Mouse (Mus musculus) MEL-GATA-1-ER (cell line): ENCODE results near the gene Kcnh7.
A peak's percentile ranks its signal among the peaks of the same experiment; 100 is the strongest.
"Not testable (repeated sequence)": the region's sequence is repeated elsewhere in the genome, so short reads cannot be mapped to it uniquely, and the experiment has no call there.

Experiments
- DNase-seq: peaks from one replicate; pipeline ENCODE4 v3.0.0-alpha.2; 2012; ENCODE audit warnings: low read depth; ENCODE audit errors: extremely low read depth

Kcnh7 gene

DNA sequence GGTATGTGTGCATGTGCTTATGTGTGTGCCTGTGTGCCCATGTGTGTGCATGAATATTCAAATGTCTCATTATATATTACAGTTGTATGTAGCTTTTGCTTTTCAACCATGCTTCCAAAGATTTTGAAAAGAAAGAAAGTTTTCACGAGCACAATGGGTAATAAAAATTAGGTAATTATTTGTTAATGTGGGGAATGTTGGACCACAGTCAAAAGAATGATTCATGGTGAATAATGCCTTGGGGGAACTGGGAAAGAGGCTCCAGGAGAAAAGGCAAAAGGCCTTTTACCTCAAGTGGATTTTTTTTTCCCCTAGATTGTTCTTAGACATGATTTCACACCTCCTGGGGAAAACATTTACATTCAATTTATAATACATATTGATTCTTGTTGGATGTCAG, 458.1 kb downstream of the Kcnh7 start:
- DNase-seq: no peak

DNA sequence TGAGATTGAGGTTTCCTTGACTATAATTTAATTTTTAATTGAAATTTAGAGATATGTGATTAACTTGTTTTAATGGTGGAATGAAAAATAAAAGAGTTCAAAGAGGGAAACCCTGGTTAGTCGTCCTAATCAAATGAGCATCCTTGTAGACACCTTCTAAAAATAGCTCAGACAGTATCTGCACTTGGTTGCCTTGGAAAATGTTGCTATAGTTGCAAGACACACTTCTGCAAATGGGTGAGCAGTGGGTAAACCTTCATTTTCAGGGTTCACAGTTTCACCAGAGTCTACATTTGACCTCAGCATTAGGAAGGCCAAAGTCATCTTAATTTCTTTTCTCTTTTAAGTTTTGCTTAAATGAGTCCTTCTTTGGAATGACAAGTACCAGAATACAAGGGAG, 465.7 kb downstream of the Kcnh7 start:
- no peak for DNase-seq

DNA sequence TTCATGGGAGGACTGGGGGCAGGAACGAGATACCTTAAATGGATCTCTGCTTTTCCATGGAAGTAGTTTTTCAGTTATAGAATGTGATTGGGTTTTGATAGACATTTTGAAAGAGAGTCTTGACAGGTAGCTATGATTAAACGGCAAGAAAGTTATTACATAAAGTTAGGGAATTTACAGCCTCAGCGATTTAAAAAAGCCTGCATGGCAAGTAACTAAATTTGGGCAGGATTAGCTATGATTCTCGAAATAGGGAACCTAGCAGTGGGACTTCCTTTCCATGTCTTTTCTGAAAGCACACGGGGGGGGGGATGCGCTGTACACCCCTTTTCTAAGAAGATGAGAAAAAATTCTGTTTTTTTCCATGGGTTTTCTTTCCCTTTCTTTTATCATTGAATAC, 466.8 kb downstream of the Kcnh7 start:
- DNase-seq: no peak

DNA sequence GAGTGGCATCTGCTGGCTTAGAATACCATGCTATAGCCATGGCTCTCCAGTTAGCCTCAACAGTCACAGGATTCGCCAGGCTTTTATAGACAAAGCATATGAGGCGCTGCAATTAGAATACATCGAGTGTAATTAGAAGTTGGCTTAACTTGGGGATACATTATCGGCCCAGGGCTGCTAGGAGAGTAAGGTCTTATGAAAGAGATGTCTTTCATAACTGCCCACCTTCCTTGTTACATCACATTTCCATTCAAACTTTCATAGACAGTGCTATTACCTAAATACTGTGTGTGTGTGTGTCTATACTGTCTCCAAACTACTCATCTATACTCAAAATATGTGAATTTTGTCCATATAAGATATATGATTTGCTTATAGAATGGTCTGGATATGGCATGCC, 468.8 kb downstream of the Kcnh7 start:
- no peak for DNase-seq

DNA sequence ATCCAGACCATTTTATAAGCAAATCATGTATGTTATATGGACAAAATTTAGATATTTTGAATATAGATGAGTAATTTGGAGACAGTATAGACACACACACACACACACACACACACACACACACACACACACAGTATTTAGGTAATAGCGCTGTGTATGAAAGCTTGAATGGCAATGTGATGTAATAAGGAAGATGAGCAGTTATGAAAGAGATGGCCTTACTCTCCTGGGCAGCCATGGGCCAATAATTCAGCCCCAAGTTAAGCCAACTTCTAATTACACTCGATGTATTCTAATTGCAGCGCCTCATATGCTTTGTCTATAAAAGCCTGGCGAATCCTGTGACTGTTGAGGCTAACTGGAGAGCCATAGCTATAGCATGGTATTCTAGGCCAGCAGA, 469.7 kb downstream of the Kcnh7 start:
- DNase-seq: not testable (repeated sequence)

DNA sequence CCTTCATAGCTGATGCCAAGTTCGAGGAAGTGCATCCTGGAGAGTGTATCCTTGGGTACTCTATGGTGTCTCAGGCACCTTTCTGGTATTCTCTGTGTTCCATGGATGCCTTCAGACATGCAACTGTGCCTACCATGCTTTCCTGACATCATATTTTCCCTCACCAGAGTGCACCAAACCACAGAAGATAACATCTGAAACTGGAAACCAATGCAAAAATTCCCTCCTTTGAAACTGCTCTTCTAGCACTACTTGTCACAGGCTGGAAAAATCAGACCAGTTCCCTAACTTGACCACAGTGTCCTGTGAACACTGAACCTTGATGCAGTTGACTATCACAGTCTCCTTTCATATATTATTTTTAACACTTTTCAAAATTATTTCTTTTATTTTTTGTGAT, 474.5 kb downstream of the Kcnh7 start:
- no peak for DNase-seq

DNA sequence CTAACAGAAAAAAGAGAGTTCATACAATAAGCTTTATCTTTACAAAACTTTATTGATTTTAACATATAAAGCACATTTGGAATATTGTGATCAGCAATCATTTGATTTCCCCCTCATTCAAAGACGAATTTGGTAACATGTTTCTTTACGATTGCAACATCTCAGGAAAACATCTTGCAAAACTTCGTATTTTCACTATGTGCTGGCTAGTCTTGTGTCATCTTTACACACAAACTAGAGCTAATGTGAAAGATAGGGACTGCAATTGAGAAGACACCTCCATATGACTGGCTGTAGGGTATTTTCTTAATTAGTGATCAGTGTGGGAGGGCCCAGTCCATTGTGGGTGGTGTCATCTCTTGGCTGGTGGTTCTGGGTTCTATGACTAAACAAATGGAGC, 477.8 kb downstream of the Kcnh7 start:
- DNase-seq: no peak

DNA sequence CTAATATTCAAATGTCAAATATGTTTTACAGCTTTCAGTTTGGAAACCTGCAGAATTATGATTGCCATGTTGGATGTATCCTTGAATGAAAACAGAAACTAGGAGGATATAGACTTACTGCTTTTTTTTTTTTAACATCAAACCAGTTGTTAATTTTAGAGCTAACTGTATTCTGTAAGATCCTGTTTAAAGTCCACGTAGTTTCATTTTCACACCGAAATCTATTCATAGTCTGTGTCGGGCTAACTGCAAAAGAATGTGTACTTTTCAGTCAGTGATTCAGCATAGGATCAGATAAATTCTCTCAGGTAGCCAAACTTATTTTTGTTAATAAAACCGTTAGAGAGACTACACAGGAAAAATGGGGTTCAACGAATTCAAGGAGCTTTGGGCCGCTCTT, 498.2 kb downstream of the Kcnh7 start:
- DNase-seq: no peak

DNA sequence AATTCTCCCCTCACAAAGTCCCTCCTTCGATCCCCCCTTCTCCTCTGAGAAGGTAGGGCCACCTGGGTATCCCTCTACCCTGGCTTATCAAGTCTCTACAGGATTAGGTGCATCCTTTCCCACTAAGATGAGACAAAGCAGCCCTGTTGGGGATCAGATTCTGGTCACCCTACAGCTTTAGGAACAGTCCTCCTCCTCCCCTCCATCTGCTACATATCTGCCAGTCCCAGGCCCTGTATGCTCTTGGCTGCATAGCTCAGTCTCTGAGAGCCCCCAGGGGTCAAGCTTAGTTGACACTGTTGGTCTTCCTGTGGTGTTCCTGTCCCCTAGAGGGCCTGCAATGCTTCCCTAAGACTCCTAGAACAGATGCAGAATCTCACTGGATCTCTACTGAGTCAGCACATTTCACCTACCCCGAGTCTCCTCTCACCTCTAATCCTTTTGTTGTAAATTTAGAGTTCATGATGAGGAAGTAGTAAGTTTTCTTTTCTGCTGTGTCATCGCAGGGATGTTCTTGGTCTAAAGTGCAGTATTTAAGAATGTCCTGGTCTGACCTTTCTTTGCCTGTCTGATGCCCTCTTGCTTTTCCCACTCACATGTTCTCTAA, 499.0 kb downstream of the Kcnh7 start:
- peak; percentile 48 for DNase-seq

DNA sequence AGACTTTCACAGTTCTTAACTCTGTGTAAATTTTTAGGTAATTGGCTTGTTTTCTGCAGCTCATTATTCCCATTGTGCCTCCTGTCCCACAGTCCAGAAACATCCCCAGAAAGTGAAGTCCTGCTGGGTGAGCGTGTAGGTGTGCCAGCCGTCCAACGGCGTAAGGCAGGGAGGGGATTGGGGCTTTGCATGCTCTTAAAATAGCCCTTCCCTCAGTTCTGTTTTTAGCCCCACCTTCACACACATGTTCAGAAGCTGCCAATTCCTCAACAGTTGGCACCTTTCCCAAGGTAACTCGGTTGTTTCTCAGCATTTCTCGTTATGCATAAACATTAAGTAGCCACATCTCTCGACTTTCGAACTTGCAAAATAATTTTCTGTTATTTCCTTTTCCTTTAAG, 502.4 kb downstream of the Kcnh7 start:
- no peak for DNase-seq

DNA sequence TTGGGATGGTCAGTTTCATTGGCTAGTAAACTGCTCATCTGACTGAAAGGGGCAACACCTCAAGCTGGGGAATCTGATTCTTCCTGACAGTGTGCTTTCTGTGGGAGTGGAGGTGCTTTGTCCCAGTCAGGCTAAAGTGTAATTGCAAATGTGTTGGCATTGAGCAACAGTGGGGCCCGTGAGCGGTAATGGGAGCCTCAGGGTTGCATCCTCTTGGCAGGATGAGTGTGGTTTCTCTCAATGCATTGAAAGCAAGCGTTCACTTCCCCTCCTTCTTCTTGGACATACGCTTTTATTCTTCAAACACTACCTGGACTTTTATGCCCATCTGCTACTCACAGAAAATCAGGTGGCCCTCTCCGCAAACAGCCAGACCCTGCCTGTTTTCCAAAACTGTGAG, 511.3 kb downstream of the Kcnh7 start:
- DNase-seq: no peak

DNA sequence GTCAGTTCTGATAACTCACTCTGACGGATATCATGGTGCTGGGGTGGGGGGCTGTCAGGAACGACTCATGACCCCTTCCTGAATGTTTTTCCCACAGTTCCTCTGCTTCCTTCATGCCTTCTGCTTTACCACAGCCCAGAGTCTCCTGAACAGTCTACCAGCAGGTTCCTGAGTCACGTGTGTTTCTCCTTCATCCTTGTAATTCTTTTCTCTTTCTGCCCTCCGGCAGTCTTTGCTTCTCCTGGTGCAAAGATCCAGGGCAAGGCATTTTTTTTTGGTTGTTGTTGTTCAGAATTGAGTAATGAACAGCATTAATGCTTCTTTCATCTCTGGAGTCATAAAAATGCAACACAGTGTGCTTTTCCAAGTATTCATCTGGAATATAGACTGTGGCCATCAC, 513.3 kb downstream of the Kcnh7 start:
- DNase-seq: no peak

DNA sequence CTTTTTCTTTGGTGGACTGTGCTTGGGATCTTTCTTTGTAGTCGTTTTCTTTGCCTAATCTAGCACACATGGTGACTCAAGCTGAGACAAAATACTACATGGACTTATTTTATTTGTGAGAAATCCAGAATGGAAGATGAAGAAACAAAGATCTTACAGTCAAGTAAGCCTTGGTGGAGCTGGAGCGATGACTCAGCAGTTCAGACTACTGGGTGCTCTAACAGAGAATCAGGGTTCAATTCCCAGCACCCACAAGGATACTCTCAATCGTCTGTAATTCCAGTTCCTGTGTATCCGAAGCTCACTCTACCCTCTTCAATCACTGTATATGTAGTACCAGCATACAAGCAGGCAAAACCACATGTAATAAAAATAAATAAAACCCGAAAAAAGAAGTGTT, 513.8 kb downstream of the Kcnh7 start:
- DNase-seq: no peak

DNA sequence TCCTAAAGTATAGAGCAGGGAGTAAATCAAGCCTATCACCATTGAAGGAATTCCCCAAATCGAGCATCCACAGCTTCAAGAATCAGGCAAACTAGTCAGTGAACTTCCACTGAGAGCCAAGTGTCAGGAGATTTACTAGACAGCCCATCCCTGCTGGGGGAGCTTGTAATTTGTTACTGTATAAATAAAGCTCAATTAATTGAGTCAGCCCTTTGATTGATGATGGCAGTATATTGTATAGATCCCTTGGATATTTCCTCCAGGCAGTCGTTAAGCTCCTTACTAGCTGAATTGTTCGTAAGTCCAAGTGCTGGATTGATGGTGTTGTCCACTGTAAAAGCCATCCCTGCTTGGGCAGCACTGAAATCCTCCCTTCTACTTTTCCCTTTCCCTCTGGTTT, 514.2 kb downstream of the Kcnh7 start:
- DNase-seq: no peak

DNA sequence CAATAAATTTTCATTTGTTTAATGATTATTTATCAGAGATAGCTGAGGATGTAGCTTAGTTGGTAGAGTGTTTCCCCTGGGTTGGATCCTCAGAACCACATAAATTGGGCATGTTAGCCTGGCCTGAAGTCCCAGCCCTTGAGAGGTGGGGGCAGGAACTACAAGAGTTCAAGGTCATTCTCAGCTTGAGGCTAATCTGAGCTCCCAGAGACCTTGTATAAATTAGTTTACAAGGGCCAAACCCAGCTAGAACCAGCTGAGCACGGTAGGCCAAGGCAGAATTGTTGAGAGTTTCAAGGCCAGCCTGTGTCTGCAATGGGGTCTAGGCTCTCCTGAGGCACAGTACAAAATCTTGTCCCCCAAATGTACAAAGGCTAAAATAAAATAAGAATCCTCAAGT, 518.6 kb downstream of the Kcnh7 start:
- DNase-seq: no peak

DNA sequence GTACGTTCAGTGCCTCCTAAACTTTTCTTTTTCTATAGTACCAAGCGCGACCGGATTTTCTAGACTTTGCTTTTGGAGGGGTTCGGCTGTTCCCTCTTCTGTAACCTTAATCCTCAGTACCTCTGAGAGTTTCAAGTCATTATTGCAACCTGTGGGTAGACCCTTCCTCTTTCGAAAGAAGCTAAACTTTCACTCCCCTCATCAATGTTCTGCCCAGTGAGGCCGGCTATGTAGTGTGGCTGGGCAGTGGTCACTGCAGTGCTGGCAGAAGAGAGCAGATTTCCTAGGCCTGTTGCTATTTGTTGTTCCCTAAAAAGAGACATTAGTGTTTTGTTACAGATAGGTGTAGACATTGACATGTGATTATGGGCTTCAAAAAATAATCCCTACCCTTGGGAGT, 519.2 kb downstream of the Kcnh7 start:
- no peak for DNase-seq

DNA sequence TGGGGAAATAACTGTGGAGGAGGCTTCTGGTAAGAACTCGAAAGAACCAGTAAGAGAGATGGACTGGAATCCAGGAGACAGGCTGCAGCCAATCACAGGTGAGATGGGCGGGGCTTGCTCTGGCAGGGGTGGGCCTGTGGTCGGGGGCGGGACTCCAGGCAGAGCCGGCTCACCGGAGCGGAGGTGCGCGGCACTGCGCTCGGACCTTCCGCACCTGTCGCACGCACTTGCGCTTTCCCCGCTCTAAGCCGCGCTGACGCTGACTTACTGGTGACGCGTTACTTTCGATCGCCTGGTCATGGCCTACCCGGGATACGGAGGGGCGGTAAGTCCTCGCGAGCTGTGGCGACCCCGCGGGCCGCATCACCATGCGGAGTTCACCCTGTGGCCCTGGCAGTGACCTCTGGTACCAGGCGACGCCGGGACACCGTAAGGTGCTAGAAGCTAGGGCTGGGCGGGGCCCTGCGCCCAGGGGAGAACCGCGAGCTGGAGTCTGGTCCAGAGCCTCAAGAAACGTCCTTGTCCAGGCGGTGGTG, 519.9 kb downstream of the Kcnh7 start, which contains the start of gene Gca:
Gene Gca (plus strand): TSS at position 151 of the 536 bp plus-strand sequence.
- peak; percentile 87 for DNase-seq

DNA sequence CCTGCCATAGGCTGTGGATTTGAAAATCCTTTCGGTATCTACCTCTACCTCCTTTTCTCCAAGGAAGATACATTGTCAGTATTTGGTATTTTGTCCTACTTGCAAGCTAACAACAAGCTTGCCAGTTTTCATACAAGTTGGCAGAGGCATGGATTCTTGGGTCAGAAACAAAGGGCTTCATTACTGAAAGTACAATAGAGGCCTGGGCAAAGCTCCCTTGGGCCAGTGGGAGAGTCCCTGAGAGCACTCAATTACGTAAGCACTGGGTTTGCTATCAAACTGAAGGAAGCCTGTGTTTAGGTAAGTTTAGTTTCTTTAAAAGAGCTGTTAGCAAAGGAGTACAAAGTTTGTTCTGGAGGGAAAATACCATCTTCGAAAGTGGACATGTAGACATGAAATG, 521.5 kb downstream of the Kcnh7 start:
- no peak for DNase-seq

DNA sequence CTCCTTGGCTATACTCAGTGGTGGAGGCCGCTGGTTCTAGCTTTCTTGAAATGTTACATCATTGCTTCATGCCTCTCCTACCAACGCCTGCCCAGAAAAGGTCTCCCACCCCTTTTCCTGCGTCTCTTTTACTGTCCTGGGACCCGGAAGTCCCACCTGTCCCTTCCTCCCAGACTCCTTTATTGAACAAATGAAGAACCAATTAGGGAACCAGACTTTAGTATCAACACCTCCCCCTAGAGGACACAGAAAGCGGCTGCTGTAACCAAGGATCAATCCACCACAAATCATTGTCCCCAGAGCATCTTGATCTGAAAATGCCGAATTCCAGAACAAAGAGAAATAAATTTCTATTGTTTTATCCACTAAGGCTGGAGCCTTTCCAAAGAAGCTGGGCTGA, 523.5 kb downstream of the Kcnh7 start:
- DNase-seq: no peak

DNA sequence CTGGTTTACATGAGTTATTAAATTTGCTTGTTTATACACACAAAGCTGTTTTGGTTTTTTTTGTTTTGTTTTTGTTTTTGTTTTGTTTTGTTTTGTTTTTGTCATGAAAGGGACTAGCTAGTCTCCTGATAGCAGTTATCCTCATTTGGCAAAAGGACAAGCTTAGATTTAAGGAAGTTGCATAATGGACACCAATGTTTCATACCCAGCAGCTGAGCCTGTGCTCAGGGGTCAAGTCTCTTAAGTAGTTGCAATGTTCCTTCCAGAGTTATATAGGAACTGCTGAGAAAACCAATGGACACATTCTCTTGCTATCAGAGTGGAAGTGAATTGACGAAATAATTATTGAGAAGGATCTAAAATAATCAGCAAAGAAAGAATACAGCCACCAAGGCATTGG, 528.0 kb downstream of the Kcnh7 start:
- no peak for DNase-seq

DNA sequence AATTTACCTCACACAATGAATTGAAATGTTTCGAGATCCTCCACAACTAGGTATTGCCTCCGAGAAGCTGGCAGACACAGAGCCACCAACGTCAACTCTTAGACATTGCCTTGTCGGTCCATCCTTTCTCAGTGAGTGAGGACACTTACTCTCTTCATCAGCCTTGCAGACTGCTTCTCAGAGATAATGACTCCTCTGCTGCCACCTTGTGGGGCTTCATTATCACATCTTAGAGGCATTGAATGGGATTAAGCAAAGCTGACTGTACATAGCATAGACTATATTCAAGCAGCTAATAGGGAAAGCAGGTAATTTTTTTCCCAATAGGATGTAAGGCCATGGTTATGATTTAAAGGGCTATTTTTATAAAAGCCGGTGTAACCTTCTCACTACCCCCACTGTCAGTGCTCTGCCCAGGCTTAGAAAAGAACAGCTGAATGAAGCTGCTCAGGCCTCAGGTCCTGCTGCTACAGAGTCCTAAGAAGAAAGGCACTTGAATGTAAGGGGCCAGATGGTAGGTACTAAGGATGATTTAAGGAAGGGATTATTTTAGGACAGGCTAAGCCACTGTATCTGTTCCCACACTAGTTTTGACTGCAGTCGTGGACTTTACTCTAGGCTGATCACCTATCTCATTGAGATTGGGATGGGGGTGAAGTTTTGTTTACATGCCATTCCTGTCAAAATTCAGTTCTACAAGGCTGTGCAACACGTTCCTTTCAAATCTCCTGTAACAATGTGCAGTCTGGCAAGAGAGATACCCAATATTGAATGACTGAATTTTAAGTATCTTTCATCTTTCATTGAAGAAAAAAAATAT, 529.4 kb downstream of the Kcnh7 start:
- no peak for DNase-seq

DNA sequence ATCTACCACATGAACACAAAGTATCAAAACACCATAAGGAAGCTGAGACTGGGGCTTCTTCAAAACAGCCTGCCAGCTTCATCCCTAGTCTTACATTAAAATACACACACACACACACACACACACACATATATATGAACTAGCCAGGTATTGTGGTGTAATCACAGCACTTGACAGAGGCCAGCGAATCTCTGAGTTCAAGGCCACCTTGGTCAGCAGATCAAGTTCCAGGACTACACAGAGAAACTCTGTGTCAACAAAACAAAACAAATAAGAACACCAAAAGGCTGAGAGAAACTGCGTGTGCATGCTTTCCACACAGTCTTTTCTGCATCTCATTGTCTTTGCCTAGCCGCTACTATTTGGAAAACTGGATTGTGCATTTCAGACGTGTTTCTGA, 531.6 kb downstream of the Kcnh7 start:
- no peak for DNase-seq

DNA sequence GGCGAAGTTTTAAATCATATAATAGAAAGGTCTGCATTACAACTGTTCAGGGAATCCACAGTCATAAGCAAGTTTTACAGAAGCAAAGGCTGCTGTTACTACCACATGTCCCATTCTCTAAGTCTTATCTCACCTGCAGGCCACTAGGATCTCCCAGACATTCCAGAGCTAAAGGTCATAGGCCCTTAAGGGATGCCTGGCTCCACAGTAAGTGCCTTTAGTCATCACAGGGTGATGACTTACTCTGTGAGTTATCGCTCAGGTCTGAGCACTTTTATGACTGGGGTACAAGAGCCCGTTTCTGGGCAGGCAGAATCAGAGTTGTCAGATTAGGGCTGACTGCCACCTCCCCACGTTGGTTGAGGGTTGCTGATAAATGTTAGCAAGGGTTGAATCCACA, 532.2 kb downstream of the Kcnh7 start:
- no peak for DNase-seq
